Mouse (Mus musculus): ENCODE measurements around the gene Mcemp1. TPM values are rescaled to one million over a fixed set of nuclear protein-coding genes. Genes with fewer than 3 reads are reported as not detected.

Gene Mcemp1
- polyA plus RNA-seq, 1 experiment from 2014 or later: 0.54 TPM

GRCm38 (mm10) chr8:3664405-3664804 lies 1.1 kb upstream of the Mcemp1 start:
- Histone ChIP-seq H3K36me3 (ENCODE audit: insufficient read depth, low read length) (no peaks in the 10 kb centered on the region), H3K27me3 (ENCODE audit: insufficient read depth, low read length) (no peaks in the 10 kb centered on the region), H3K4me1 (replicated peaks; ENCODE audit: insufficient read depth, low read length) (no peaks in the 10 kb centered on the region), H3K4me2 (ENCODE audit: low read length) (no peak overlapping the region), H3K9ac (ENCODE audit: low read depth, low read length) (no peak overlapping the region), H3K27ac (no peak overlapping the region), H3K9me3 (replicated peaks; ENCODE audit: low read length) (no peaks in the 10 kb centered on the region), H3K4me3 (replicated peaks; ENCODE audit: low read depth, low read length) (no peak overlapping the region)
- ATAC-seq (replicated peaks; ENCODE audit: low FRiP score, low read depth) (no peak), DNase-seq (ENCODE audit: low spot score) (no peak)
- 64% methylated on average over 5 of the region's 5 CpGs for WGBS
- no peak for TF ChIP-seq CTCF (IDR thresholded peaks at IDR 0.05; ENCODE audit: low read depth)

GRCm38 (mm10) chr8:3670388-3670787 lies 4.8 kb downstream of the Mcemp1 start:
- Histone ChIP-seq H3K9ac (ENCODE audit: low read depth, low read length) (no peak overlapping the region), H3K36me3 (ENCODE audit: insufficient read depth, low read length) (no peaks in the 10 kb centered on the region), H3K4me2 (ENCODE audit: low read length) (no peak overlapping the region), H3K27me3 (ENCODE audit: insufficient read depth, low read length) (no peaks in the 10 kb centered on the region), H3K9me3 (replicated peaks; ENCODE audit: low read length) (no peaks in the 10 kb centered on the region), H3K4me1 (replicated peaks; ENCODE audit: insufficient read depth, low read length) (no peaks in the 10 kb centered on the region), H3K4me3 (replicated peaks; ENCODE audit: low read depth, low read length) (no peak overlapping the region), H3K27ac (no peak overlapping the region)
- ATAC-seq (replicated peaks; ENCODE audit: low FRiP score, low read depth): no peak
- TF ChIP-seq CTCF (IDR thresholded peaks at IDR 0.05; ENCODE audit: low read depth): no peak
- DNase-seq (ENCODE audit: low spot score): no peak
- WGBS: 80% methylated on average over 2 of the region's 2 CpGs

DNA sequence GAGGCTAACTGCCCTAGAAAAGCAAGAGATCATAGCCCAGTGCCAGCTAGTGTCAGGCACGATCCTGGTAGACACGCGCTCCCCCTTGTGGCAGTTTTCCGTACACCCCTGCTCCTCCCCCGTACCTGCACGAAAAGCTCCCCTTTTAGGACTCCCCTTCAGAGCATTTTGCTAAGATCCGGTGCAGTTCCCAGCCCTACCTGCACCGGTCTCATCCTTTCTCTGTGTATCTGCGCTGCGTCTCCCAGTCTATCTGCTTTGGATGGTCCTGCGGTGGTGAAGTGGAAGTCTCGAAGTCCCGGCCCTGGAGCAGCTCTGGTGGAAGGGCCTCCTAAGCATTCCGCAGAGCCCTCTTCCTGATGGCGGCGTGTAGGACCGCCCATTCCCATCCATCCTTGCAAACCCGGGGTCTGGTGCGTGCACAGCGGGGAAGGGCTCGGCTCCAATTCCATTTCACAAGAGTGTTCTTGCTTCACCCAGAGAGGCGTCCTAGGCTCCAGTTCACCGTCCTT lies 6.5 kb downstream of the Mcemp1 start, which contains the start of gene Fcor:
Fcor (minus strand) TSS at position 383 of the 512 bp plus-strand sequence.
- H3K4me2 ChIP-seq (ENCODE audit: low read length): peak within 1 kb of the TSS; percentile 75
- no peaks in the 10 kb centered on the region for H3K36me3 ChIP-seq (ENCODE audit: insufficient read depth, low read length)
- no peaks in the 10 kb centered on the region for H3K27me3 ChIP-seq (ENCODE audit: insufficient read depth, low read length)
- DNase-seq (ENCODE audit: low spot score) (peak; percentile 90), ATAC-seq (replicated peaks; ENCODE audit: low FRiP score, low read depth) (peak; percentile 73)
- no peaks in the 10 kb centered on the region for H3K9me3 ChIP-seq (replicated peaks; ENCODE audit: low read length)
- H3K9ac ChIP-seq (ENCODE audit: low read depth, low read length): peak within 1 kb of the TSS; percentile 58
- peak within 1 kb of the TSS; percentile 54; the same call in 1 of the 2 replicates for H3K27ac ChIP-seq
- peak within 1 kb of the TSS; percentile 44 for H3K4me3 ChIP-seq (replicated peaks; ENCODE audit: low read depth, low read length)
- TF ChIP-seq CTCF (IDR thresholded peaks at IDR 0.05; ENCODE audit: low read depth): peak; percentile 86
- WGBS: 2% methylated on average over 23 of the region's 23 CpGs
- H3K4me1 ChIP-seq (replicated peaks; ENCODE audit: insufficient read depth, low read length): no peaks in the 10 kb centered on the region

GRCm38 (mm10) chr8:3674671-3675070 lies 9.1 kb downstream of the Mcemp1 start:
- Histone ChIP-seq H3K9ac (ENCODE audit: low read depth, low read length) (no peak overlapping the region), H3K4me2 (ENCODE audit: low read length) (no peak overlapping the region), H3K36me3 (ENCODE audit: insufficient read depth, low read length) (peaks cover 10% of the 10 kb centered on the region), H3K4me1 (replicated peaks; ENCODE audit: insufficient read depth, low read length) (peaks cover 10% of the 10 kb centered on the region; the same call in 1 of the 2 replicates), H3K27ac (no peak overlapping the region), H3K27me3 (ENCODE audit: insufficient read depth, low read length) (no peaks in the 10 kb centered on the region), H3K9me3 (replicated peaks; ENCODE audit: low read length) (no peaks in the 10 kb centered on the region), H3K4me3 (replicated peaks; ENCODE audit: low read depth, low read length) (no peak overlapping the region)
- DNase-seq (ENCODE audit: low spot score) (no peak), ATAC-seq (replicated peaks; ENCODE audit: low FRiP score, low read depth) (no peak)
- WGBS: 42% methylated on average over 3 of the region's 3 CpGs
- TF ChIP-seq CTCF (IDR thresholded peaks at IDR 0.05; ENCODE audit: low read depth): no peak

DNA sequence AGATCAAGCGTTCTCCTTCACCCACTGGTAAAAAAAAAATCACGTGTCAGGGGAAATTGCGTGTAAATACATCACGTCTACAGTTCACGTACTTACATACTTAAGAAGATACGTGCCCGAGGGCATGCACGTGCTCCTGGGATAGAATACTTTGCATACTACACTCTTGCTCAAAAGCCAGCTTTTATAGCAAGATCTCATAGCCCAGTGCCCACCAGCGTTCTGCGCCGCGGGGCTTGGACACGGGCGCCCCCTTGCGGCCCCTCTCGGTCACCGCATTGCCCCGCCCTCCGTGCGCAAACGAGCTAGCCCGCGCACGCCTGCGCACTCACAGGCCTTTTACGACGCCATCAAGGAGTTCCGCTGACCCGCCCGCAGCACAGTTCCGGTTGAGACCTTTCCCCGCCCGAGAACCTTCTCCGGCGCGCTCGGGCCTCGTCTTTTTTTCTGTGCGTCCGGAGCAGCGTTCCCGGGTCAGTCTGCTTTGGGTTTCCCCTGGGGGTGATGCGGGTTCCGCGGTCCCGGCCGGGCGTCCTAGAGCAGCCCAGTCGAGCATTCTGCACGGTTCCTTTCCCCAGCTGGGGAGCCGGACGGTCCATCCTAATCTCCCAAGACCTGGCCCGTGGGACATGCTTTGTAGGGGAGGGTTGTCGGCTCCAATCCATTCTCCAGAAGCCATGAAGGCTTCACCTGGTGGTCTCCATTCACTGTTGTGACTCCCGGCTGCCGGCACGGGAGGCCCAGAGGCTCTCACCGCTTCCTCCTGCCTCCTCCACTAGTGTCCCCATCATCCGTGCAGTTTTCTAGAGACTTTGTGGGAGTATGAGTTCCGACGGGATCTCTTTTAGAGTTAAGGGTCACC lies 10.8 kb downstream of the Mcemp1 start, which contains the start of gene Trappc5:
Trappc5 (plus strand) TSS at position 169 of the 862 bp plus-strand sequence.
- Histone ChIP-seq H3K27ac (peak within 1 kb of the TSS; percentile 92), H3K4me3 (replicated peaks; ENCODE audit: low read depth, low read length) (peak within 1 kb of the TSS; percentile 70), H3K4me1 (replicated peaks; ENCODE audit: insufficient read depth, low read length) (peaks cover 10% of the 10 kb centered on the region; the same call in 1 of the 2 replicates), H3K9ac (ENCODE audit: low read depth, low read length) (peak within 1 kb of the TSS; percentile 76), H3K4me2 (ENCODE audit: low read length) (peak within 1 kb of the TSS; percentile 61), H3K27me3 (ENCODE audit: insufficient read depth, low read length) (no peaks in the 10 kb centered on the region), H3K36me3 (ENCODE audit: insufficient read depth, low read length) (peaks cover 19% of the 10 kb centered on the region), H3K9me3 (replicated peaks; ENCODE audit: low read length) (no peaks in the 10 kb centered on the region)
- DNase-seq (ENCODE audit: low spot score) (peak; percentile 98), ATAC-seq (replicated peaks; ENCODE audit: low FRiP score, low read depth) (peak; percentile 80)
- peak; percentile 98 for TF ChIP-seq CTCF (IDR thresholded peaks at IDR 0.05; ENCODE audit: low read depth)
- 1% methylated on average over 61 of the region's 61 CpGs for WGBS

GRCm38 (mm10) chr8:3676993-3677579 lies 11.5 kb downstream of the Mcemp1 start:
- H3K36me3 ChIP-seq (ENCODE audit: insufficient read depth, low read length): peaks cover 20% of the 10 kb centered on the region
- peak overlapping the region; percentile 76 for H3K9ac ChIP-seq (ENCODE audit: low read depth, low read length)
- no peak for TF ChIP-seq CTCF (IDR thresholded peaks at IDR 0.05; ENCODE audit: low read depth)
- peak overlapping the region; percentile 70 for H3K4me3 ChIP-seq (replicated peaks; ENCODE audit: low read depth, low read length)
- H3K4me2 ChIP-seq (ENCODE audit: low read length): peak overlapping the region; percentile 61
- no peaks in the 10 kb centered on the region for H3K9me3 ChIP-seq (replicated peaks; ENCODE audit: low read length)
- ATAC-seq (replicated peaks; ENCODE audit: low FRiP score, low read depth) (no peak), DNase-seq (ENCODE audit: low spot score) (peak; percentile 54)
- no peaks in the 10 kb centered on the region for H3K27me3 ChIP-seq (ENCODE audit: insufficient read depth, low read length)
- H3K27ac ChIP-seq: peak overlapping the region; percentile 92
- 4% methylated on average over 15 of the region's 15 CpGs for WGBS
- H3K4me1 ChIP-seq (replicated peaks; ENCODE audit: insufficient read depth, low read length): peaks cover 10% of the 10 kb centered on the region; the same call in 1 of the 2 replicates

All from kidney, postnatal 0 days (tissue).